Mouse (Mus musculus) hindbrain, embryonic 13.5 days (tissue): ENCODE measurements at regions not wholly inside any gene's neighbourhood (a gene's known extent, or its start where the extent isn't known, plus 50 kb on each side); places are given as distances from the start of the nearest gene placed in this dataset.

ENCODE experiments used
- ATAC-seq: fragments of 200-750 bp; cut with Nextera tagmentation; 2 replicates; pipeline ENCODE4 v1.8.0; 2017; ENCODE audit warnings: moderate TSS enrichment; ENCODE audit not compliant: low FRiP score
- H3K27ac ChIP-seq: fragments of 300-500 bp; sonication (generic); 2 replicates; pipeline ENCODE4 v1.5.1; 2015; ENCODE audit warnings: inconsistent platforms, mild to moderate bottlenecking, moderate library complexity
- H3K27me3 ChIP-seq: fragments of 300-500 bp; sonication (generic); 2 replicates; pipeline ENCODE4 v1.6.1; 2015; ENCODE audit warnings: mild to moderate bottlenecking, inconsistent platforms
- H3K36me3 ChIP-seq: fragments of 300-500 bp; sonication (generic); 2 replicates; pipeline ENCODE4 v1.6.1; 2015; ENCODE audit warnings: mild to moderate bottlenecking, inconsistent platforms
- H3K4me1 ChIP-seq: fragments of 300-500 bp; sonication (generic); replicated peaks from 2 replicates; pipeline ENCODE4 v1.6.1; 2015; ENCODE audit warnings: inconsistent platforms
- H3K4me2 ChIP-seq: fragments of 300-500 bp; sonication (generic); 2 replicates; pipeline ENCODE4 v1.6.1; 2015; ENCODE audit warnings: inconsistent platforms, mild to moderate bottlenecking, moderate library complexity
- H3K4me3 ChIP-seq: fragments of 300-500 bp; sonication (generic); 2 replicates; pipeline ENCODE4 v1.5.1; 2015; ENCODE audit warnings: mild to moderate bottlenecking, inconsistent platforms
- H3K9ac ChIP-seq: fragments of 300-500 bp; sonication (generic); 2 replicates; pipeline ENCODE4 v1.6.1; 2015; ENCODE audit warnings: mild to moderate bottlenecking, inconsistent platforms
- H3K9me3 ChIP-seq: fragments of 300-500 bp; sonication (generic); 2 replicates; pipeline ENCODE4 v1.6.1; 2016; ENCODE audit warnings: inconsistent platforms
- WGBS: fragments of 180-500 bp; shearing (Covaris S2); methylation state at CpG from one replicate; pipeline ENCODE4 v1.1.7; 2015; 5-methylcytosine and 5-hydroxymethylcytosine counted together

DNA sequence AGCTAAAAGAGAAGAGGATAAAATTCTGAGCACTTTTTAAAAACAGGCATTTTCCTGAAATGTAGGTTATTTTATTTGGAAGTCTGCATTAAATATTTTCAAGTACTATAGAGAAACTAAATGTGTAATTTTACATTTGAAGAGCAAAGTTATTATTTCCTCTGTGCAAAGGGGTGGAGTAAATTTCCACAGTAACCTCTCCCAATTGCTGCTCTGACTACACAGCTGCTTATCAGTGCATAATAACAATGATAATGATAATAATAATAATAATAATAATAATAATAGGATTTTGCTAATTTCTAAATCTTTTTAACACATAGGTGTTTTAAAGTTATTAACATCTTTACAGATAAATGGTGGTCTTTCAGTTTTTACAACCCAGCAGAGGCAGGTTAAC, 258.5 kb downstream of the Gm10295 start:
- Histone ChIP-seq H3K9me3 (no peaks in the 10 kb centered on the region), H3K4me3 (no peak overlapping the region), H3K27ac (no peak overlapping the region), H3K4me2 (no peak overlapping the region), H3K4me1 (no peaks in the 10 kb centered on the region), H3K27me3 (no peaks in the 10 kb centered on the region), H3K9ac (no peak overlapping the region), H3K36me3 (no peaks in the 10 kb centered on the region)
- ATAC-seq: no peak

DNA sequence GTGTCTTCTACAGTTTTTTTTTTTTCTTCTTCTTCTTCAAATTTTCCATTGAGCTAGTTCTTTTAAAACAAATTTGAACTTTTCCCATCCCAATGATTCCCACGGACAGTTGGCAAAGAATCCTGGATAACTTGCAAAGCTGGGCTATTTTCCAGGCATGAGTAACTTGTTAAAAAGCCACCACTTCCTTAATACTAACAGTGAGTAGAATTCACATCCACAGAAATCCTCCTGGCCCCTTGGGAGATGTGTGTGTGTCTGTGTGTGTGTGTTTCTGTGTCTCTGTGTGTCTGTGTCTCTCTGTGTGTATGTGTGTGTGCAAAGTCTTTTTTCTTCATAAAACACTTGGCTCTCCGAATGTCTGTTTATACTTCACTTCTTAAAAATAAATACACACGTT, 259.0 kb downstream of the Gm10295 start:
- H3K4me1 ChIP-seq: no peaks in the 10 kb centered on the region
- H3K4me2 ChIP-seq: no peak overlapping the region
- H3K9ac ChIP-seq: no peak overlapping the region
- 78% methylated on average over 3 of the region's 3 CpGs for WGBS
- no peaks in the 10 kb centered on the region for H3K36me3 ChIP-seq
- ATAC-seq: no peak
- H3K9me3 ChIP-seq: no peaks in the 10 kb centered on the region
- no peak overlapping the region for H3K27ac ChIP-seq
- H3K27me3 ChIP-seq: no peaks in the 10 kb centered on the region
- no peak overlapping the region for H3K4me3 ChIP-seq

DNA sequence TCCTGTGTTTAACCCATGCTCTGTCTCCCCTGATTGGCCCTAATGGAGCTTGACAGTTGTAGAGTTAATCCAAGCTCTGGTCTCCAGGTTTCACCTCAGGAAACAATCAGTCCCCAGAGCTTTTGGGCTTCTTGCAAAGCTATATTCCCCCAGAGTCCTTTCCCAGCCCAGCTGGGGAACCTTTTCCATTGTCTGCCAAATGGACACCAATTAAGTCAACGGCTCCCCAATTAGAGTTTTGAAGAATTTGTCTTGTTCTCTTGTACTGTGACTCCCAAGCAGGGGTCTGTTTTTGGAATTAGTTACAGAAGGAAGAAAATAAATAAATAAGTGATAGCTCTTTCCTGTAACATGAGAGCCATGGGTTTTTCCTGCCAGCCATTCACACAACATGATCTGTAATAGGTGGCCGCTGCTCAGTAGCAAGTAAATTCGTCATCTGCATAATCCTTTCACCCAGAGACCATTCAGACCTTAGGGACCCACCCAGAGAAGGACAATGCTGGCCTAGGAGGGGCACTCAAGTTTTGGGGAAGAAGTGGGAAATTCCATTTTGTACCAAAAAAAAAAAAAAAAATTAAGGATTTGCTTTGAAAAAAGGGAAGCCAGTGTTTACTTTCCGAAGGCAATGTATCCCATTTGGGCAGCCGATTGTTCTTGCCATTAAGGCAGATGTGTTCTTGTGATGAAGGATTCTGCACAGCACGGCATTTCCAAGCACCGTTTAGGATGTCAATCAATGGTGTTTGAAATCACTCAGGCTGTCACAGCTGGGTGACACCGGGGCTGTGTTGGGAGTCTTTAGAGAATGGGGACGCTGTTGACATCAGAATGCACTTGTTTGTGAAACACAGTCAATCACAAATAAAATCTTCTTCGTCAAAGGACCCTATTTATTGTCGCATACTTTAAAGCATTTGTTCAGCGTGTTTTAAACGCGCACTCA, 286.6 kb downstream of the Gm10295 start:
- Histone ChIP-seq H3K36me3 (no peaks in the 10 kb centered on the region), H3K9ac (no peak overlapping the region), H3K4me3 (no peak overlapping the region), H3K27me3 (no peaks in the 10 kb centered on the region), H3K4me1 (peaks cover 12% of the 10 kb centered on the region; the same call in 1 of the 2 replicates), H3K9me3 (no peaks in the 10 kb centered on the region), H3K4me2 (peak overlapping the region; percentile 23), H3K27ac (no peak overlapping the region)
- ATAC-seq: no peak
- 11% methylated on average over 14 of the region's 14 CpGs for whole genome bisulfite sequencing

DNA sequence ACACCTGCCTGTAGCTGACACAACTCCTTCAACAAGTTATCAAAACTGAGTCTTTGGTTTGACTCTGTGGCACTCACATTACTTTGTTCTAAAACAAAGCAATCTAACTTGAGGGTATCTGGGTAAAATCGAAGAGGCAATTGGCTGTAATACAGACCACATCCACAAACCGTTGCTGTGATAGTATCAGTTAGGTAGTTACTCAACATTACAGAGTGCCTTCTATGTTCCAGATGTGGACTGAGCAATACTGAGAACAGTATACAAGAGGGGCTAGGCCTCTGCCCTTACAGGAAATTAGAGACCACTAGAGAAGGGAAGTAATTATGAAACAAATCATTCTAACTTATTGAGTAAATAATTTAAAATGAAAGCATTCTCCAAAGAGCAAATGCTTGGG, 300.5 kb downstream of the Gm10295 start:
- peaks cover 4% of the 10 kb centered on the region for H3K4me1 ChIP-seq
- no peak overlapping the region for H3K27ac ChIP-seq
- H3K9me3 ChIP-seq: no peaks in the 10 kb centered on the region
- ATAC-seq: no peak
- no peaks in the 10 kb centered on the region for H3K36me3 ChIP-seq
- no peak overlapping the region for H3K9ac ChIP-seq
- H3K27me3 ChIP-seq: no peaks in the 10 kb centered on the region
- no peak overlapping the region for H3K4me3 ChIP-seq
- WGBS: 90% methylated on average over 2 of the region's 2 CpGs
- no peak overlapping the region for H3K4me2 ChIP-seq

DNA sequence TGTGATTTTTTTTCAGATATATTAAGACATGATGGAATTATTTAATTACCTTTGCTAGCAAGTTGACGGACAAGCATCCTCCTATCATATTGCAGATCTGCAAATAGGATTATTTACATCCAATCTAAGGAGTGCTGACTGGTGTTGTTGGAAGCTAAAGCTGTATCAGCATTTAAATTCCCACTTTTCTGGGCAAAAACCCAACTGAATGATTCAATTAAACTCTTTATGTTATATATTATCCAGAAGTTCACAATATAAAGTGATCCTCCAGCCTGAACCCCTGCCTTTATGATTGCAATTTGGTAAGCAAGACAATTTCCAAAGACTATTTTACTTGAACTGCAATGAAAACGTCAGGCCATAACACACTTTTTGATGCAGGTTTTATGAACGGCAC, 304.1 kb downstream of the Gm10295 start:
- 69% methylated on average over 3 of the region's 3 CpGs for WGBS
- Histone ChIP-seq H3K9me3 (no peaks in the 10 kb centered on the region), H3K4me3 (no peak overlapping the region), H3K27ac (no peak overlapping the region), H3K4me2 (no peak overlapping the region), H3K9ac (no peak overlapping the region), H3K4me1 (peaks cover 4% of the 10 kb centered on the region), H3K27me3 (no peaks in the 10 kb centered on the region), H3K36me3 (no peaks in the 10 kb centered on the region)
- ATAC-seq: no peak

- 58% methylated on average over 1 of the region's 1 CpGs for WGBS
- H3K4me3 ChIP-seq: no peak overlapping the region
Observed at GRCm38 (mm10) chr7:71046596-71046995, 304.7 kb downstream of the Gm10295 start.

DNA sequence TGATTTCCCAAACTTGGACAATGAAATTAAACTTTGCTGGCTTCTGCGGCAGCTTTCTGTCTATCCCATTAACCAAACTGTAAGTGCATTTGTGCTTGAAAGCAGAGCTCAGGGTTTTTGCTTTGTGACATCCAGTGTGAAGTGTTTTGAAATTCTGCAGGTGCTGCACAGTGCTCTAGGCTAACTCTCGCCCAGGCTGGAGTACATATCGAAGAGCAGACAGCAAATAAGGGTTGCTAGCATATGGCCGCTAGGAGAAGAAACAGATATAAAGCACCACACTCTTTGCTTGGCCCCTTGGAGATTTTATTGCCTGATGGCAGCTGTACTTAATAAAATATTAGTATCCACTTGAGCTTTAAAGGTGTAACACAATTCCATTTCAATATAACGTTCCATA, 307.5 kb downstream of the Gm10295 start:
- Histone ChIP-seq H3K4me1 (peaks cover 4% of the 10 kb centered on the region), H3K9ac (no peak overlapping the region), H3K4me2 (no peak overlapping the region), H3K4me3 (no peak overlapping the region), H3K27me3 (no peaks in the 10 kb centered on the region), H3K9me3 (no peaks in the 10 kb centered on the region), H3K36me3 (no peaks in the 10 kb centered on the region), H3K27ac (no peak overlapping the region)
- 87% methylated on average over 5 of the region's 5 CpGs for WGBS
- ATAC-seq: no peak

More at GRCm38 (mm10) chr7:71046596-71046995, 304.7 kb downstream of the Gm10295 start:
- no peak for ATAC-seq
- no peaks in the 10 kb centered on the region for H3K36me3 ChIP-seq
- H3K9me3 ChIP-seq: no peaks in the 10 kb centered on the region
- no peak overlapping the region for H3K4me2 ChIP-seq
- peaks cover 4% of the 10 kb centered on the region for H3K4me1 ChIP-seq
- no peak overlapping the region for H3K27ac ChIP-seq
- no peaks in the 10 kb centered on the region for H3K27me3 ChIP-seq
- H3K9ac ChIP-seq: no peak overlapping the region

DNA sequence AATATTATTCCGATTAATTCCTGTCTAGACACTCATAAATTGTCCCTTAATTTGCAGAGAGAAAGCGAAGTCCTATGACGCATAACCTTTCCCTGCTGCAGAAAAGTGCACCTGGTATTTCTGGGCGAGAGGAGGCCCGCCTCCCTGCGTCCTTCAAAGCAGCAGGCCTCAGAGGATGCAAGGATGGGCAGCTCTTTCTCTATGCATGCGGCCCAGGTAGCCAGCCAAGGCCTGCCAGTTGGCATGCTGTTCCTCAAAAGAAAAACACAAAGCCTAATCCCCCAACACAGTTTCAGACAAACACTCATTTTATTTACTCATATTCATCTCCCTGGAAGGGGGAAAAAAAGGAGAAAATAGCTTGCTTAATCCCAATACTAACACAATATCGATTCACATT, 308.2 kb downstream of the Gm10295 start:
- H3K4me2 ChIP-seq: no peak overlapping the region
- no peak for ATAC-seq
- H3K9ac ChIP-seq: no peak overlapping the region
- 62% methylated on average over 8 of the region's 8 CpGs for WGBS
- H3K27me3 ChIP-seq: no peaks in the 10 kb centered on the region
- H3K4me1 ChIP-seq: peaks cover 4% of the 10 kb centered on the region
- H3K4me3 ChIP-seq: no peak overlapping the region
- no peaks in the 10 kb centered on the region for H3K9me3 ChIP-seq
- no peaks in the 10 kb centered on the region for H3K36me3 ChIP-seq
- H3K27ac ChIP-seq: no peak overlapping the region

DNA sequence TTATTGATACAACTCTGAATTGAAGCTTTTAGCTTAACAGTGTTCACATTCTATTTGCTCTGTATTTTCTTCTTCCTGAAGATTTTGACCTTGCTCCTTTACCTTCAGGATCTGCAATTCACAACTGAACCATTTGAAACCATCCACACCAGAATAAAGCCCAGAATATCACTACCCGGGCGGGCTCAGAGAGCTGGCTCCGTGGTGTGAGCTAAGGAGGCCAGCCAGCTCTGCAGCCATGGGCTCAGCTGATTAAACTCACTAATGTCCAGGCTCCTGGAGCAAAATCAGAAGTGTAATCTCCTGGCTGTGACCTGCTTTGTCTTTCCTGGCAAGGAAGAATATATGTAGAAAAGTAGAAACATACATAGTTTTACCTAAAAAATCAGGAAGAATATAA, 309.9 kb downstream of the Gm10295 start:
- no peaks in the 10 kb centered on the region for H3K9me3 ChIP-seq
- H3K4me2 ChIP-seq: no peak overlapping the region
- H3K27ac ChIP-seq: no peak overlapping the region
- no peaks in the 10 kb centered on the region for H3K27me3 ChIP-seq
- H3K9ac ChIP-seq: no peak overlapping the region
- WGBS: 82% methylated on average over 3 of the region's 3 CpGs
- no peak overlapping the region for H3K4me3 ChIP-seq
- no peaks in the 10 kb centered on the region for H3K4me1 ChIP-seq
- ATAC-seq: no peak
- no peaks in the 10 kb centered on the region for H3K36me3 ChIP-seq

GRCm38 (mm10) chr7:71040846-71041245, 310.4 kb downstream of the Gm10295 start:
- Histone ChIP-seq H3K4me1 (no peaks in the 10 kb centered on the region), H3K36me3 (no peaks in the 10 kb centered on the region), H3K4me2 (no peak overlapping the region), H3K9me3 (no peaks in the 10 kb centered on the region), H3K27ac (no peak overlapping the region), H3K9ac (no peak overlapping the region), H3K27me3 (no peaks in the 10 kb centered on the region), H3K4me3 (no peak overlapping the region)
- 81% methylated on average over 3 of the region's 3 CpGs for WGBS
- ATAC-seq: no peak

GRCm38 (mm10) chr7:71038537-71038936, 312.7 kb downstream of the Gm10295 start:
- Histone ChIP-seq H3K4me2 (no peak overlapping the region), H3K9ac (no peak overlapping the region), H3K36me3 (no peaks in the 10 kb centered on the region), H3K27me3 (no peaks in the 10 kb centered on the region), H3K9me3 (no peaks in the 10 kb centered on the region), H3K27ac (no peak overlapping the region), H3K4me1 (no peaks in the 10 kb centered on the region), H3K4me3 (no peak overlapping the region)
- ATAC-seq: no peak
- WGBS: 87% methylated on average over 5 of the region's 5 CpGs

DNA sequence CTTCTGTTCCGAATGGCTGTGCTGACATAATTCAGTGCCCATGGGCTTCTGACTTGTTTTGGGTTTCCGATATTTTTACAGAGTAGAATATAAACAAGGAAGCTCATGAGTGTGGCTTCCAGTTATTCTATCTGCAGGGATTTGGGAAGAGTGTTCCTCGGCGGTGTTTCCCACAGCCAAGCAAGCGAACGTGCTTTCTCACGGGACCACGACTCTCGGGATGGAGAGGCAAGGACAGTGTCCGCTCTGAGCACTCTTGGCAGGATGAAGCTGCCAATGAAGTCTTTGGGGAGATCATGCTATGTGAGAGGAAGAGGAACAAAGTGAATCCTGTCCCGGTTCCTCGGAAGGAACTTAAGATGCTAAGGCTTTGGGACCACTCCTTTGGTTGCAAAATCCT, 318.2 kb downstream of the Gm10295 start:
- WGBS: 78% methylated on average over 12 of the region's 12 CpGs
- Histone ChIP-seq H3K9me3 (no peaks in the 10 kb centered on the region), H3K4me2 (no peak overlapping the region), H3K9ac (no peak overlapping the region), H3K27me3 (no peaks in the 10 kb centered on the region), H3K4me1 (no peaks in the 10 kb centered on the region), H3K27ac (no peak overlapping the region), H3K36me3 (no peaks in the 10 kb centered on the region), H3K4me3 (no peak overlapping the region)
- no peak for ATAC-seq

DNA sequence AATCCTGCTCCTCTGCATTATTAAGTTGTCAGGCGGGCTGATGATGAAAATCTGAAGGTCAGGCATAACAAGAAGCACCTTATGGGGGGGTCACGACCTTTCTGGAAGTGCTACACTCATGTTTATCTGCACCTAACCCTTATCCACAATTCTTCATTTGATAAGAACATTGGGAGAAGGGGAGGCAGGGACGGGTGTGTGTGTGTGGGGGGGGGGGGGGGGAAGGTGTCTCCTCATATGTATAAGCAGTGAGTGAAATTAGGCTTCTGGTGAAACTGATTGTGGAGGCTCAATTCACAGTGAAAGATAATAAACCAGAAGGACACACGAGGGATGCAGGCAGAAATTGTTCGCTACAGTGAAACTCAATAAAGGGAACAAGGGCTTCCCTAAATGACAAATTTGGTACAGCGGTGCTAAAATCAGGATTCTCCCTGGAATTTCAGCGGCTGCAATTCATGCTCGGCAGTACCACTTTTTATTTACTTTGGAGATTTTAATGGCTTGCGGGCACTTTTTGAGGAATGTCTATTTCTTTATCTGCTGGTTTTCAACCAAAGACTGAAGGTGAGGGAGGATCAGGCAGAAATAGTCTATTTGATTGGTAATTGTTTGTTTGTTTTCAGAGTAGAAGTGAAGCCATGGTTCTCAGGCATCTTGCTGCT, 327.2 kb downstream of the Gm10295 start:
- Histone ChIP-seq H3K27me3 (no peaks in the 10 kb centered on the region), H3K9ac (peak overlapping the region; percentile 58), H3K4me2 (peak overlapping the region; percentile 63), H3K9me3 (peaks cover 6% of the 10 kb centered on the region; the same call in 1 of the 2 replicates), H3K4me1 (peaks cover 28% of the 10 kb centered on the region), H3K36me3 (no peaks in the 10 kb centered on the region), H3K4me3 (peak overlapping the region; percentile 37), H3K27ac (peak overlapping the region; percentile 82)
- 10% methylated on average over 9 of the region's 9 CpGs for WGBS
- peak; percentile 80 for ATAC-seq
